Mouse (Mus musculus): ENCODE results near the gene Ret. TPM values are rescaled to one million over a fixed set of nuclear protein-coding genes. Genes with fewer than 3 reads are reported as not detected.

Ret gene
- not detected for total RNA-seq (2023)

DNA sequence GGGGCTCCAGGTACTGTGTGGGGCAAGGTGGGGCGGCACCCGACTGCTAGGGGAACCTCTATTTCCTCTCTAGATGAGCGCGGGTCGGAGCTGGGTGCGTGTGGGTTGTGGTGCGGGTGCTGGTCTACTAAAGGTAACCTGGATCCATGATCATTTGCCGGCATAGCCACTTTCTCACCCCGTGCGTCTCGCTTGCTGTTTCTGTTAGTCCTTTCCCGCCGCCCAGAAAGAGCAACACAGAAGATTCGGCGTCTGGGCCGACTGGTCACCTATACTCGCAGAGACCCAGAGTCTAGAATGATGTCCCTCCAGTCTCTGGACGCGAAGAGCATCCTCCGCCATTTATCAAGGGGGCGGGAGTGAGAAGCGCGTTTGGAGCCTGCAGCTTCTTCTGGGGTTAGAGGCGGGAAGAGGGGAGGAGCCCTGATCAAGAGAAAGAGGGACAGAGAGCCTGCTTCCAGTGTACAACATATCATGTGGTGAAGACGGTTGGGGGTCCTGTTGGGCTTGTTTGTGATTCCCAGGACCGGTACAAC lies at the start of gene Ret:
Gene Ret (minus strand): TSS at position 279 of the 536 bp plus-strand sequence.

DNA sequence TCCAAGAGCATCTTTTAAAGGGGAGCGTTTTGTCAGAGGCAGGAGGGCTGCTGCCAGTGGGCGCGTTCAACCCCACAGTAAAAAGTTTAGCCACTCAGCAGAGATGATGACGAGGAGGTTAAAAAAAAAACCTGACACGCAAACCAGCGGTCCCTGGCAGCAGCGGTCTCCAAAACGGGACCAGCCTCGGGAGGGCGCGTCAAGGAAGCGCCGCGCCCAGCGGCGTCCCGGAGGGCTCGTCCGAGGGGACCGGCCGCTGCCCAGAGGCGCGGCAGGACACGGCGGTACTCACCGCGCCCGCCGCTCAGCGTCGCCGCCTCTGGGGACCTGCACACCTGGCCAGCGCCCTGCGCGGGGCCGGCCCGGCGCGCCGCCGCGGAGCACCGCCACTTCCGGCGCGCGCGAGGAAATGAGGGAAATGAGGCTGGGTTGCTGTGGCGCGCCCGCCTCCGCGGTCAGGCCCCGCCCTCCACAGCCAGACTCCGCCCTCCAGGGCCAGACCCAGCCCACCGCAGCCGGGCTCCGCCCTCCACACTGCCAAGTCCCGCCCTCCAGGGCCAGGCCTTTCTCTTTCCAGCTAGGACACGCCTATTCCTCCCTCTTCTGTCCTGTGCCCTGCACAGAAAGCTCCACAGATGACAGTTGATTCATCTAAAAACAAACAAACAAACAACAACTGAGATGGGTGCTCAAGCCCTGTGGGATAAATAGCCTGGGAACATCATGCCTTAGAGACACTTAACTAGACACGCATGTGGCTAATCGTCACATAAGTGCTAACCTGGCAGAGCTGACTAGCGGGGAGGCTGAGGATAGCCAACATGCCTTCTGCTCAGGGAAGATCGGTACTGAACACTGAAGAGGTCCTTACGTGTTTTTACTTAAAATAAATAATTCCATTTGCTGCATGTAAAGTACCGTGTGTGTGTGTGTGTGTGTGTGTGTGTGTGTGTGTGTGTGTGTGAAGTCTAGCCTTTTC lies 58.5 kb downstream of the Ret start, which contains the start of gene Csgalnact2:
Gene Csgalnact2 (minus strand): TSS at position 410 of the 979 bp plus-strand sequence.

Other genes with a start within 250 kb of the Ret start
- not detected for gene Rasgef1a, start 186.3 kb downstream of the Ret start, total RNA-seq (2023)
- 100 to 1,000 TPM; 117 to 120 TPM for gene Csgalnact2, start 58.6 kb downstream of the Ret start, total RNA-seq (2023)
- 10 to 100 TPM; 30.6 to 37.5 TPM for gene Bms1, start 221.8 kb upstream of the Ret start, total RNA-seq (2023)